Mouse (Mus musculus) gastrocnemius, adult 2 months (tissue): ENCODE results near the gene Lipt1. TPM values are rescaled to one million over a fixed set of nuclear protein-coding genes. Genes with fewer than 3 reads are reported as not detected.
A peak's percentile ranks its signal among the peaks of the same experiment; 100 is the strongest.

Experiments
- DNase-seq: peaks from one replicate; pipeline ENCODE4 v3.0.0; 2022
- H3K27ac ChIP-seq: fragments of 200-600 bp; 2 replicates; pipeline ENCODE4 v1.8.1; 2022; ENCODE audit warnings: mild to moderate bottlenecking
- H3K4me3 ChIP-seq: fragments of 200-600 bp; 2 replicates; pipeline ENCODE4 v1.8.1; 2022; ENCODE audit warnings: mild to moderate bottlenecking, moderate library complexity
- CTCF ChIP-seq: fragments of 200-600 bp; IDR thresholded peaks from 2 replicates; pipeline ENCODE4 v1.8.1; 2022; ENCODE audit warnings: antibody characterized with exemption, mild to moderate bottlenecking, moderate library complexity
- intact Hi-C: fragments of 180-260 bp; cut with DNase I; formaldehyde crosslinking; loops from one replicate; pipeline ENCODE4 v1.15.1; 2025
- total RNA-seq, 2 experiments: library from RNA; stranded (reverse); gene quantifications; 2 replicates each; pipeline ENCODE4 v1.2.3; 2021

Gene Lipt1
- total RNA-seq, 2 experiments from 2014 or later: 7.7 to 10.3 TPM

- intact Hi-C loops: loop anchor here (2.0 to 5.0 kb wide), 3 partner anchors 16 to 255 kb away; partner anchors contain the start of genes Eif5b, Rev1 and Txndc9
- Histone ChIP-seq H3K27ac (peak overlapping the region; percentile 82), H3K4me3 (peak overlapping the region; percentile 79)
- DNase-seq: peak; percentile 85
- no peak for TF ChIP-seq CTCF
Observed at GRCm38 (mm10) chr1:37872131-37873067, 861 bp downstream of the Lipt1 start.

- DNase-seq: no peak
- TF ChIP-seq CTCF: no peak
- Histone ChIP-seq H3K4me3 (peak overlapping the region; percentile 79), H3K27ac (peak overlapping the region; percentile 82; the same call in 1 of the 2 replicates)
- intact Hi-C loops: loop anchor here (2.0 to 5.0 kb wide), 3 partner anchors 16 to 254 kb away; partner anchors contain the start of genes Eif5b, Rev1 and Txndc9
Observed at GRCm38 (mm10) chr1:37873157-37873556, 1.6 kb downstream of the Lipt1 start.

- TF ChIP-seq CTCF: no peak
- H3K27ac ChIP-seq: no peak overlapping the region
- H3K4me3 ChIP-seq: no peak overlapping the region
- DNase-seq: no peak
- intact Hi-C loops: no loop called here
Observed at GRCm38 (mm10) chr1:37877736-37878460, 6.4 kb downstream of the Lipt1 start.

- no peak for TF ChIP-seq CTCF
- DNase-seq: no peak
- intact Hi-C loops: no loop called here
- H3K27ac ChIP-seq: no peak overlapping the region
- no peak overlapping the region for H3K4me3 ChIP-seq
Observed at GRCm38 (mm10) chr1:37883411-37883810, 11.9 kb downstream of the Lipt1 start.

GRCm38 (mm10) chr1:37884451-37884850 is 12.9 kb downstream of the Lipt1 start:
- intact Hi-C loops: no loop called here
- TF ChIP-seq CTCF: no peak
- H3K4me3 ChIP-seq: no peak overlapping the region
- no peak for DNase-seq
- no peak overlapping the region for H3K27ac ChIP-seq

- DNase-seq: no peak
Observed at GRCm38 (mm10) chr1:37889206-37889605, 17.7 kb downstream of the Lipt1 start.

GRCm38 (mm10) chr1:37890025-37890652 is 18.6 kb downstream of the Lipt1 start, which contains the start of the genes Mitd1 and Mrpl30:
Mitd1 (minus strand) TSS chr1:37890411.
Mrpl30 (plus strand) TSS chr1:37890477.
- TF ChIP-seq CTCF: peak; percentile 4; the same call in 1 of the 2 replicates
- peak; percentile 92 for DNase-seq
- Histone ChIP-seq H3K27ac (peak within 1 kb of the TSS; percentile 85), H3K4me3 (peak within 1 kb of the TSS; percentile 82)
- intact Hi-C loops: loop anchor here (2.0 to 10.0 kb wide), 3 partner anchors 25 to 245 kb away; partner anchors contain the start of genes Eif5b and Txndc9

More at GRCm38 (mm10) chr1:37889206-37889605, 17.7 kb downstream of the Lipt1 start:
- peak overlapping the region; percentile 82 for H3K4me3 ChIP-seq
- intact Hi-C loops: loop anchor here (2.0 kb wide), 1 partner anchor 16 kb away; no protein-coding TSS in a partner anchor
- peak overlapping the region; percentile 85 for H3K27ac ChIP-seq
- TF ChIP-seq CTCF: no peak

- TF ChIP-seq CTCF: peak; percentile 29; the same call in 1 of the 2 replicates
- intact Hi-C loops: loop anchor here (2.0 to 10.0 kb wide), 3 partner anchors 27 to 243 kb away; partner anchors contain the start of genes Eif5b and Txndc9
- Histone ChIP-seq H3K27ac (no peak overlapping the region; the same call in 1 of the 2 replicates), H3K4me3 (peak overlapping the region; percentile 82)
- DNase-seq: no peak
Observed at GRCm38 (mm10) chr1:37891400-37891799, 19.9 kb downstream of the Lipt1 start.

- no peak overlapping the region for H3K4me3 ChIP-seq
- TF ChIP-seq CTCF: no peak
- no peak for DNase-seq
- no peak overlapping the region for H3K27ac ChIP-seq
- intact Hi-C loops: loop anchor here (5.0 to 10.0 kb wide), 2 partner anchors 103 to 240 kb away; partner anchors contain the start of genes Eif5b and Txndc9
Observed at GRCm38 (mm10) chr1:37894606-37895005, 23.1 kb downstream of the Lipt1 start.

- Histone ChIP-seq H3K27ac (no peak overlapping the region), H3K4me3 (no peak overlapping the region)
- DNase-seq: no peak
- intact Hi-C loops: loop anchor here (10.0 kb wide), 1 partner anchor 235 kb away; no protein-coding TSS in a partner anchor
- TF ChIP-seq CTCF: no peak
Observed at GRCm38 (mm10) chr1:37899816-37900215, 28.3 kb downstream of the Lipt1 start.

GRCm38 (mm10) chr1:37900288-37900687 is 28.8 kb downstream of the Lipt1 start:
- Histone ChIP-seq H3K27ac (no peak overlapping the region), H3K4me3 (no peak overlapping the region)
- no peak for DNase-seq
- intact Hi-C loops: no loop called here
- TF ChIP-seq CTCF: no peak

- TF ChIP-seq CTCF: peak; percentile 45
- no peak overlapping the region for H3K4me3 ChIP-seq
- no peak for DNase-seq
- H3K27ac ChIP-seq: peak overlapping the region; percentile 43; the same call in 1 of the 2 replicates
- intact Hi-C loops: no loop called here
Observed at GRCm38 (mm10) chr1:37903178-37903577, 31.6 kb downstream of the Lipt1 start.
